Mouse (Mus musculus) retina, adult 2 months (tissue): ENCODE data around the gene Ucn3.

ENCODE experiments used
- DNase-seq: peaks from one replicate; pipeline ENCODE4 v3.0.0-alpha.2; 2012; ENCODE audit warnings: low read depth, low spot score

The Ucn3 gene

DNA sequence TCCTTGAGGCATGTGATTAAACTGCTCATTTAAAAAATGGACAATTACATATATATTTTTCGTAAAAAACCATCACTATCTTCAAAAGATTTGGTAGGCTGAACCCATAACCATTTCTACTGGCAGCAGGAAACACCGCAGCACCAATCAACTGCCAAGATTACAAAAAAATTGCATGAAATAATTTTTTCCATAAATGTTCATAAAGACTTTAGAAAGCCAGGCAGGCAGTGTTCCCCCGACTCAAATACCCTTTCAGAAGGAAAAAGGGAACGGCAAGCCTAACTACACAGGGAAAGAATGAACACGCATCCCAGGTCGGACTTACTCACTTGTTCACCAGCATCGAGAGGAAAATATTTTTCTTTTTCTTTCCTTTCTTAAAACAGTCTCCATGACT is 52.5 kb downstream of the Ucn3 start:
- no peak for DNase-seq

DNA sequence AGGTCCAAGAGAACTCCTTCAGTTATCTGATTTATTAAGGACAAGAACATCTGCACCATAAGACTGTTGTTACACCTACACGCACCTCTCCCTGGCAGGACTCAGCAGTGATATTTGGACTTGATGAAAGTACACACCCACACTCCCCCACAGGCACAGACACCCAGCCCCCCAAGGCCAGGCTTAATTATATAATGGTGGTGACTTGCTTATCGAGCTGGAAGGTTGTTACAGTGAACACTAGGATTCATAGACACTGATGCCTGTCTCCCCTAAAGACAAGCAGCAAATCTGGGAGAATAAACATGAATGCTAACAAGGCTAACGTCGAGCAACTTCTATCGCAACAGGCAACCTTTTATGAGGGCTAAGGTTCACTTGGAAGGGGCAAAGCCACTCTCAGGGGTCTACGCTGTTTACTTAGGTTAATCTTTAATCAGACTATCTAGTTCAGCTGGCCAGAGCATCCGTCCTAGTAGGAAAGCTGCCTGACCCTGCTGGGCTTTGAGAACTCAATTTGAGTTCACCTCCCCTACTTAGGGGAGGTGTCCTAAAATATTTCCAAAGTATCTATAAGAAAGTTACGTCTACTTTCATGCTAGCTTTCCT is 53.6 kb downstream of the Ucn3 start:
- no peak for DNase-seq
